Mouse (Mus musculus) kidney, embryonic 15.5 days (tissue): ENCODE data around the gene Gen1. TPM values are rescaled to one million over a fixed set of nuclear protein-coding genes. Genes with fewer than 3 reads are reported as not detected.

Source experiments
- ATAC-seq: fragments of 200-750 bp; cut with Nextera tagmentation; replicated peaks from 2 replicates; pipeline ENCODE4 v1.8.0; 2017; ENCODE audit warnings: moderate TSS enrichment; ENCODE audit not compliant: low FRiP score
- H3K27ac ChIP-seq: fragments of 300-500 bp; sonication (generic); 2 replicates; pipeline ENCODE4 v1.5.1; 2015; ENCODE audit warnings: mild to moderate bottlenecking, inconsistent platforms
- H3K27me3 ChIP-seq: fragments of 300-500 bp; sonication (generic); 2 replicates; pipeline ENCODE4 v1.6.1; 2015; ENCODE audit warnings: inconsistent platforms
- H3K36me3 ChIP-seq: fragments of 300-500 bp; sonication (generic); 2 replicates; pipeline ENCODE4 v1.6.1; 2015; ENCODE audit warnings: inconsistent platforms
- H3K4me1 ChIP-seq: fragments of 300-500 bp; sonication (generic); 2 replicates; pipeline ENCODE4 v1.6.1; 2015; ENCODE audit warnings: inconsistent platforms
- H3K4me2 ChIP-seq: fragments of 300-500 bp; sonication (generic); 2 replicates; pipeline ENCODE4 v1.6.1; 2015; ENCODE audit warnings: moderate library complexity, mild to moderate bottlenecking, inconsistent platforms
- H3K4me3 ChIP-seq: fragments of 300-500 bp; sonication (generic); replicated peaks from 2 replicates; pipeline ENCODE4 v1.5.1; 2015; ENCODE audit warnings: mild to moderate bottlenecking, inconsistent platforms
- H3K9ac ChIP-seq: fragments of 300-500 bp; sonication (generic); 2 replicates; pipeline ENCODE4 v1.6.1; 2015; ENCODE audit warnings: mild to moderate bottlenecking, inconsistent platforms
- H3K9me3 ChIP-seq: fragments of 300-500 bp; sonication (generic); replicated peaks from 2 replicates; pipeline ENCODE4 v1.6.1; 2016; ENCODE audit warnings: inconsistent platforms
- WGBS: fragments of 180-500 bp; shearing (Covaris S2); methylation state at CpG from one replicate; pipeline ENCODE4 v1.1.7; 2015; ENCODE audit warnings: mixed read lengths; 5-methylcytosine and 5-hydroxymethylcytosine counted together
- polyA plus RNA-seq: library from polyadenylated mRNA; unstranded; fragments of >200 nt; fragmentation: Nextera tagmentation; extraction: Ambion mirVana; gene quantifications from 2 replicates; pipeline ENCODE4 v1.2.1, GENCODE M21; 2015

Gen1 gene
- polyA plus RNA-seq, result 9.6 and 11.4 TPM in 2 replicates

GRCm38 (mm10) chr12:11265382-11266281 lies at the start of gene Gen1, which contains the start of gene Smc6:
TSS of gene Gen1 (minus strand) at chr12:11265801.
TSS of gene Smc6 (plus strand) at chr12:11265886.
- peak; percentile 99 for ATAC-seq
- H3K9ac ChIP-seq, result peak within 1 kb of the TSS; percentile 89
- H3K9me3 ChIP-seq, result no peaks in the 10 kb centered on the region
- H3K36me3 ChIP-seq, result no peaks in the 10 kb centered on the region
- WGBS, result under 1% methylated on average over 76 of the region's 83 CpGs
- H3K27me3 ChIP-seq, result no peaks in the 10 kb centered on the region
- peaks cover 27% of the 10 kb centered on the region for H3K4me1 ChIP-seq
- H3K27ac ChIP-seq, result peak within 1 kb of the TSS; percentile 90
- peak within 1 kb of the TSS; percentile 83 for H3K4me3 ChIP-seq
- peak within 1 kb of the TSS; percentile 92 for H3K4me2 ChIP-seq

- Histone ChIP-seq H3K4me3 (no peak overlapping the region), H3K4me1 (no peaks in the 10 kb centered on the region), H3K9me3 (no peaks in the 10 kb centered on the region), H3K27ac (no peak overlapping the region), H3K4me2 (no peak overlapping the region), H3K27me3 (no peaks in the 10 kb centered on the region), H3K9ac (no peak overlapping the region), H3K36me3 (peaks cover 72% of the 10 kb centered on the region)
- WGBS, result 75% methylated on average over 1 of the region's 1 CpGs
- ATAC-seq, result no peak
Observed at GRCm38 (mm10) chr12:11313840-11314239, 48.2 kb upstream of the Gen1 start.

- ATAC-seq, result no peak
- Histone ChIP-seq H3K4me1 (no peaks in the 10 kb centered on the region), H3K4me2 (no peak overlapping the region), H3K27me3 (no peaks in the 10 kb centered on the region), H3K9ac (no peak overlapping the region), H3K9me3 (no peaks in the 10 kb centered on the region), H3K36me3 (peaks cover 75% of the 10 kb centered on the region), H3K27ac (no peak overlapping the region), H3K4me3 (no peak overlapping the region)
- 93% methylated on average over 2 of the region's 2 CpGs for WGBS
Observed at GRCm38 (mm10) chr12:11311106-11311505, 45.5 kb upstream of the Gen1 start.

- Histone ChIP-seq H3K27me3 (no peaks in the 10 kb centered on the region), H3K9me3 (no peaks in the 10 kb centered on the region), H3K36me3 (peaks cover 81% of the 10 kb centered on the region), H3K4me3 (no peak overlapping the region), H3K9ac (no peak overlapping the region), H3K27ac (no peak overlapping the region), H3K4me2 (no peak overlapping the region), H3K4me1 (no peaks in the 10 kb centered on the region)
- 91% methylated on average over 8 of the region's 8 CpGs for WGBS
- ATAC-seq, result no peak
Observed at GRCm38 (mm10) chr12:11306753-11307645, 41.4 kb upstream of the Gen1 start.

GRCm38 (mm10) chr12:11300858-11301257 lies 35.3 kb upstream of the Gen1 start:
- ATAC-seq, result no peak
- H3K4me2 ChIP-seq, result no peak overlapping the region
- no peak overlapping the region for H3K27ac ChIP-seq
- WGBS, result 97% methylated on average over 1 of the region's 1 CpGs
- H3K27me3 ChIP-seq, result no peaks in the 10 kb centered on the region
- no peaks in the 10 kb centered on the region for H3K4me1 ChIP-seq
- no peaks in the 10 kb centered on the region for H3K9me3 ChIP-seq
- no peak overlapping the region for H3K4me3 ChIP-seq
- H3K36me3 ChIP-seq, result peaks cover 75% of the 10 kb centered on the region
- no peak overlapping the region for H3K9ac ChIP-seq

GRCm38 (mm10) chr12:11286382-11286781 lies 20.8 kb upstream of the Gen1 start:
- H3K27ac ChIP-seq, result no peak overlapping the region
- no peak overlapping the region for H3K9ac ChIP-seq
- WGBS, result 89% methylated on average over 2 of the region's 2 CpGs
- no peak overlapping the region for H3K4me3 ChIP-seq
- no peaks in the 10 kb centered on the region for H3K4me1 ChIP-seq
- H3K9me3 ChIP-seq, result no peaks in the 10 kb centered on the region
- H3K36me3 ChIP-seq, result peaks cover 77% of the 10 kb centered on the region
- no peak for ATAC-seq
- no peaks in the 10 kb centered on the region for H3K27me3 ChIP-seq
- no peak overlapping the region for H3K4me2 ChIP-seq

- Histone ChIP-seq H3K27me3 (no peaks in the 10 kb centered on the region), H3K9me3 (no peaks in the 10 kb centered on the region), H3K4me1 (no peaks in the 10 kb centered on the region), H3K27ac (no peak overlapping the region), H3K4me3 (no peak overlapping the region), H3K4me2 (no peak overlapping the region), H3K9ac (no peak overlapping the region), H3K36me3 (peaks cover 77% of the 10 kb centered on the region)
- ATAC-seq, result no peak
- 99% methylated on average over 2 of the region's 2 CpGs for WGBS
Observed at GRCm38 (mm10) chr12:11281584-11281983, 16.0 kb upstream of the Gen1 start.

- Histone ChIP-seq H3K27me3 (no peaks in the 10 kb centered on the region), H3K36me3 (peaks cover 70% of the 10 kb centered on the region)
- no peak for ATAC-seq
Observed at GRCm38 (mm10) chr12:11279886-11280285, 14.3 kb upstream of the Gen1 start.

GRCm38 (mm10) chr12:11277207-11277606 lies 11.6 kb upstream of the Gen1 start:
- no peak overlapping the region for H3K27ac ChIP-seq
- no peak overlapping the region for H3K4me3 ChIP-seq
- ATAC-seq, result no peak

More at GRCm38 (mm10) chr12:11279886-11280285, 14.3 kb upstream of the Gen1 start:
- no peaks in the 10 kb centered on the region for H3K9me3 ChIP-seq
- no peak overlapping the region for H3K4me2 ChIP-seq
- H3K27ac ChIP-seq, result no peak overlapping the region
- H3K4me3 ChIP-seq, result no peak overlapping the region
- no peaks in the 10 kb centered on the region for H3K4me1 ChIP-seq
- WGBS, result 90% methylated on average over 3 of the region's 3 CpGs
- no peak overlapping the region for H3K9ac ChIP-seq

GRCm38 (mm10) chr12:11276632-11277031 lies 11.0 kb upstream of the Gen1 start:
- no peak overlapping the region for H3K4me2 ChIP-seq
- H3K27me3 ChIP-seq, result no peaks in the 10 kb centered on the region
- no peaks in the 10 kb centered on the region for H3K9me3 ChIP-seq
- no peak overlapping the region for H3K27ac ChIP-seq
- no peak for ATAC-seq
- H3K9ac ChIP-seq, result no peak overlapping the region
- H3K4me1 ChIP-seq, result no peaks in the 10 kb centered on the region
- WGBS, result 92% methylated on average over 2 of the region's 2 CpGs
- H3K36me3 ChIP-seq, result peaks cover 73% of the 10 kb centered on the region
- no peak overlapping the region for H3K4me3 ChIP-seq

More at GRCm38 (mm10) chr12:11277207-11277606, 11.6 kb upstream of the Gen1 start:
- H3K9me3 ChIP-seq, result no peaks in the 10 kb centered on the region
- H3K36me3 ChIP-seq, result peaks cover 76% of the 10 kb centered on the region
- no peaks in the 10 kb centered on the region for H3K4me1 ChIP-seq
- H3K27me3 ChIP-seq, result no peaks in the 10 kb centered on the region
- H3K9ac ChIP-seq, result no peak overlapping the region
- 91% methylated on average over 6 of the region's 6 CpGs for WGBS
- H3K4me2 ChIP-seq, result no peak overlapping the region

GRCm38 (mm10) chr12:11273185-11273584 lies 7.6 kb upstream of the Gen1 start:
- Histone ChIP-seq H3K4me3 (no peak overlapping the region), H3K36me3 (peaks cover 43% of the 10 kb centered on the region), H3K4me1 (peaks cover 6% of the 10 kb centered on the region), H3K27me3 (no peaks in the 10 kb centered on the region), H3K9ac (no peak overlapping the region), H3K9me3 (no peaks in the 10 kb centered on the region), H3K4me2 (no peak overlapping the region), H3K27ac (no peak overlapping the region)
- ATAC-seq, result no peak
- 94% methylated on average over 1 of the region's 1 CpGs for WGBS

GRCm38 (mm10) chr12:11272568-11272967 lies 7.0 kb upstream of the Gen1 start:
- peaks cover 10% of the 10 kb centered on the region for H3K4me1 ChIP-seq
- no peaks in the 10 kb centered on the region for H3K9me3 ChIP-seq
- no peak overlapping the region for H3K9ac ChIP-seq
- no peak overlapping the region for H3K27ac ChIP-seq
- no peak for ATAC-seq
- no peak overlapping the region for H3K4me3 ChIP-seq
- 90% methylated on average over 4 of the region's 4 CpGs for WGBS
- H3K4me2 ChIP-seq, result no peak overlapping the region
- peaks cover 38% of the 10 kb centered on the region for H3K36me3 ChIP-seq
- H3K27me3 ChIP-seq, result no peaks in the 10 kb centered on the region
